Mouse (Mus musculus) spleen, postnatal 10 days (tissue): ENCODE data around the gene Gadd45b.

Experiments
- DNase-seq, 2 experiments: peaks; one replicate each; pipeline ENCODE4 v3.0.0; 2021 to 2022; ENCODE audit warnings: low spot score in 2 of 2

Gadd45b gene

DNA sequence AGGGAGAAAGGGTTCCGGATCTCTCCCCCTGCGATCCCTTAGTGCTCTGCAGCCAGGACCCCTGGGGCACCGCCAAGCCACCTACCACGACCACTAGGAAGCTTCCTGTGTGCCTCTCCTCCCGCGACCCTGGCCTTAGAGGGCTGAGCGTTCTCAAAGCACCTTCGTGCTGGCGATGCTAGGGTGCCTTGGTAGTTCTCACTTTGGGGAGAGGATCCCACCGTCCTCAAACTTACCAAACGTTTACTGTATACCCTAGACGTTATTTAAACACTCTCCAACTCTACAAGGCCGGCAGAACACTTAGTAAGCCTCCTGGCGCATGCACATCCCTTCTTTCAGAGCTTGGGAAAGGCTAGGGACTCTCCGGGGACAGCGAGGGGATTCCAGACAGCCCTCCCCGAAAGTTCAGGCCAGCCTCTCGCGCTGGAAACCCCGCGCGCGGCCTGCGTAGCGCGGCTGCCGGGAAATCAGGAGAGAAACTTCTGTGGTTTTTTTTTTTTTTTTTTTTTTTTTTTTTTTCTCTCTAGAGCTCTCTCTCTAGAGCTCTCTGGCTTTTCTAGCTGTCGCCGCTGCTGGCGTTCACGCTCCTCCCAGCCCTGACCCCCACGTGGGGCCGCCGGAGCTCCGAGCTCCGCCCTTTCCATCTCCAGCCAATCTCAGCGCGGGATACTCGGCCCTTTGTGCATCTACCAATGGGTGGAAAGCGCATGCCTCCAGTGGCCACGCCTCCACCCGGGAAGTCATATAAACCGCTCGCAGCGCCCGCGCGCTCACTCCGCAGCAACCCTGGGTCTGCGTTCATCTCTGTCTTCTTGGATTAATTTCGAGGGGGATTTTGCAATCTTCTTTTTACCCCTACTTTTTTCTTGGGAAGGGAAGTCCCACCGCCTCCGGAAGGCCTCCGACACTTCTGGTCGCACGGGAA, at the start of gene Gadd45b:
Gene Gadd45b (plus strand): TSS at position 775 of the 928 bp plus-strand sequence.
- peak; percentile 91 to 97 for DNase-seq

DNA sequence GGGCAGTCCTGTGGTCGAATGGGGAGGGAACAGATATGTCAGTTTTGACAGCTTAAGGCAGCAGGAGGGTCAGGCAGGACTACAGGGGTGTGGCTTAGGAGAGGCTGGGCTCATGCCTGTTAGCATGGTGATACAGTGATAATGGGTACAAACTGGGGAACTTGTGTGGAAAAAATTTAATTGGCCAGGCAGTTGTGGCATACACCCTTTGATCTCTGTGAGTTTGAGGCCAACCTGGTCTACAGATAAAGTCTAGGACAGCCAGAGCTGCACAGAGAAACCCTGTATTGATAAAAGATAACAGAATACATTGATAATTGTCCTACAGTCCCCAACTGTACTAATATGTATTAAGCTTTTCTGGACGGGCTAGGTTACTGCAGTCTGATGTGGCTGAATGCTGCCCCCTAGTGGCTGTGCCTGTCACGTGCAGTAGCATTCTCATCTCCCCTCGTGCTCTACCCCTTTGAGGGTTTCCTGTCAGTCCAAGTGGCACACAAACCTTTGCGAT, 49.7 kb upstream of the Gadd45b start:
- DNase-seq, result peak; percentile 82 to 90

DNA sequence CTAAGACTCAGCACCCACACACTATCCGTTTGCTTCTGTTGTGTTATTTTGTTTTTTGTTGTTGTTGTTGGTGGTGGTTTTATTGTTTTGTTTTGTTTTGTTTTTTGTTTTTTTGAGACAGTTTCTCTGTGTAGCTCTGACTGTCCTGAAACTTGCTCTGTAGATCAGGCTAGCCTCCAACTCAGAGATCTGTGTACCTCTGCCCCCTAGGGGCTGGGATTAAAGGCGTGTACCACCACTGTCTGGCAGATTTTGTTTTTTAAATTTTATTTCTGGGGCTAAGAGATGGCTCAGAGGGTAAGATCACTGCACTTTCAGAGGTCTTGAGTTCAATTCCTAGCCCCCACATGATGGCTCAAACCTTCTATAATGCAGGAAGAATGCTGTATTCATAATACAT, 49.0 kb upstream of the Gadd45b start:
- DNase-seq, result no peak

DNA sequence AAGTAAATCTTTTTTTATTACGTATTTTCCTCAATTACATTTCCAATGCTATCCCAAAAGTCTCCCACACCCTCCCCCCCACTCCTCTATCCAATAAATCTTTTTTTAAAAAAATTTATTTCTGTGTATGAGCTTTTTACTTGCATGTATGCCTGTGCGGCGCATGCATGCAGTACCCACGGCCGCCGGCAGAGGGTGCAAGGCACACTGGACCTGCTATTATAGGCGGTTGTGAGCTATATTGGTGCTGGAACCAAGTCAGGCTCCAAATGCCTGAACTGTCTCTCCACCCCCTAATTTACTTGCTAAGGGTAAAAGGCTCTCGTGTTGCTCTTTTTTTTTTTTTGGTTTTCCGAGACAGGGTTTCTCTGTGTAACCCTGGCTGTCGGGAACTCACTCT, 48.6 kb upstream of the Gadd45b start:
- peak; percentile 91 to 92 for DNase-seq

DNA sequence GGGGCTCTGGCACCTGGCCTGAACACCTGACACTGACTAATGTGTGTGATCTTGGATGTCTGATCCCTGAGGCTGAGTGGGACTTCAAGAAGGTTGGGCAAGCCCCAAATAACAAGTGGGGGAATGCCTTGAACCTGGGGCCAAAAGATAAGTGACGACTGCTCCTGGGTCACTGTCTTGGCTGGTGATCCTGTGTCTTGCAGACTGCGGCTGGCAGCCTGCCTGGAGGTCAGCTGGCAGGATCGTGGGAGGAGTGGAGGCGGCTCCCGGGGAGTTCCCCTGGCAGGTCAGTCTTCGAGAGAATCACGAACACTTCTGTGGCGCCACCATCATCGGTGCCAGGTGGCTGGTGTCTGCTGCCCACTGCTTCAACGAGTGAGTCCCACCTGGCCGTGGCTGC, 42.7 kb upstream of the Gadd45b start:
- no peak for DNase-seq

DNA sequence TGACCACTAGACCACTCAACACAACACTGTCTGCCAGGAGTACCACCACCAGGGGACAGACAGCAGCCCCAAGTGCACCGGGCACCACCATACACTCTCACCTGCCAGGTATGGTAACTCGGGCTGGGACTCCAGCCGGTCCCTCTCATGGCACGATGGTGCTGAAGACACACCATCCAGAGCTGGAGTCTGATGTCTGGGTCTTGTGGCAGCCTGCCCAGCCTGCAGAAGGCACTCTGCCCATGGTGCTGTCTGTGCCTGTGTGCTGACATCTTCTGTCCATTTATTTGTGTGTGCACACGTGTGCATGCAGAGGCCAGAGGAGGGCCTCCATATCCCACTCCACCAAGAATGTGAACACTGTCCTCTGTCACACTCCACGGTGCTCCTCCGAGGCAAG, 34.8 kb upstream of the Gadd45b start:
- DNase-seq, result no peak

DNA sequence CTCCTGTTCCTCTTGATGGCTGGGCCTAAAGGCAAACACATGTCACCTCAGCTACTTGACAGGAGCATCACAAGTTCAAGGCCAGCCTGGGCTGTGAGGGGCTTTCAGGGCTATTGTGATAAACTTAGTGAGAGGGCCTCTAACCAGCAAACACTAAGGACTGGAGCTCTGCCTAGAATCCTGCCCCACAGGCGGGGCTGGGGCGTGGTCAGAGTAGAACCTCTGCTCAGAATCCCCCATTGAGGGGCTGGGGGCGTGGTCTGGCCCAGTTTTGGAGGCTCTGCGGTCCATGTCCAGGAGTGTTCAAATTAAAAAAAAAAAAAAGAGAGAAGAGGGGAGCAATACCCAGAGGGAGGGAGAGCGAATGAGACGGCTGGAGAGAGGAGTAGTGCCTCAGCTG, 34.2 kb upstream of the Gadd45b start:
- no peak for DNase-seq

DNA sequence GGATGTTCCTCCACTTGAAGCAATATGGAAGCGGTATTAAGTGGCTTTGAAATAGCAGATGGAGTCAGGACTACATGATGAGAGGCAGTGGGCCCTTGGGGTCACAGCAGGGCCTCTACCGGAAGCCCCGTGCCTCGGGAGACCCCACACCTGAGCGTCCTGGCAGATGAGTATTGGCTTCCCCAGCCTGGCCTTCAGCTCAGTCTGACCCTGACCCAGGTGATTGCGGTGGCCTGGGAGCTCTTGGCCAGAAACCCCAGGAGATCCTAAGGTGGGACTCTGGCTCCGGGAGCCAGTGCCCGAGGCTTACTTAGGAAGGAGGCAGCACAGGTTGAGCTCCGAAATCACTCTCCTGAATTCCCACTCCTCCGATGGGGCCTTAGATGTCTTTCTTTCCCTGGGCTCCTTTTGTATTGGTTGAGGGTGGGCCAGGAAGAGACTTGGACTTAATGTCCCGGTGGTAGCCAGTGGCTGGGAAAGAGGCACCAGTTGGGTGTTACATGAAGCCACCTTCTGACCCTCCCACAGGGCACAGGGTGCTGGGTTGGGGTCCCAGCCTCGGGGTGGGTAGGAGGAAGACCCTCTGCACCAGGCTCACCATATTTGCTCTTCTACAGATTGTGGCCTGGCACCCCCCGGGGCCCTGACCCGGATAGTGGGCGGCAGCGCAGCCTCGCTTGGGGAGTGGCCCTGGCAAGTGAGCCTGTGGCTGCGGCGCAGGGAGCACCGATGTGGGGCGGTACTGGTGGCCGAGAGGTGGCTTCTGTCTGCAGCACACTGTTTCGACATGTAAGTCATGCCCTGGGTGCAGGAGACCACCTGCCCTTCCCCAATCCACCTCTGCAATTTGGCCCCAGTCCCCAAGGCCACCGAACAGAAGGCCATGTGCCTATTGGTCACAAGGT, 33.0 kb upstream of the Gadd45b start:
- no peak for DNase-seq

DNA sequence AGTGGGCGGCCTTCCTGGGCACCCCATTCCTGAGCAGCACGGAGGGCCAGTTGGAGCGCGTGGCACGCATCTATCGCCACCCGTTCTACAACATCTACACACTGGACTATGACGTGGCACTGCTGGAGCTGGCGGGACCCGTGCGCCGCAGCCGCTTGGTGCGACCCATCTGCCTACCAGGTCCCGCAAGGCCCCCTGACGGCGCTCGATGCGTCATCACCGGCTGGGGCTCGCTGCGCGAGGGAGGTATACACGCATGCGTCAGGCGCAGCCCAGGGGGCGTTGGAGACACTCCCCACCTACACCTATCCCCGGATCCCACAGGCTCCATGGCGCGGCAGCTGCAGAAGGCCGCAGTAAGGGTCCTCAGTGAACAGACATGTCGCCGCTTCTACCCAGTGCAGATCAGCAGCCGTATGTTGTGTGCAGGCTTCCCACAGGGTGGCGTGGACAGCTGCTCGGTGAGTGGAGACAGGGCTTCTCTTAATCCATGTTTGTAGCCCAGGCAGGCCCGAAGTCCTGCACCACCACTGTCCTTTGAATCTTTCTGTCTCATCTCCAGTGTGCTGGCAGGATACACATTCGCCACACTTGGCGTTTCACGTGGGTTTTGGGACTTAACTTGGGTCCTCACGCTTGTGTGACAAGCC, 31.9 kb upstream of the Gadd45b start:
- DNase-seq, result no peak

DNA sequence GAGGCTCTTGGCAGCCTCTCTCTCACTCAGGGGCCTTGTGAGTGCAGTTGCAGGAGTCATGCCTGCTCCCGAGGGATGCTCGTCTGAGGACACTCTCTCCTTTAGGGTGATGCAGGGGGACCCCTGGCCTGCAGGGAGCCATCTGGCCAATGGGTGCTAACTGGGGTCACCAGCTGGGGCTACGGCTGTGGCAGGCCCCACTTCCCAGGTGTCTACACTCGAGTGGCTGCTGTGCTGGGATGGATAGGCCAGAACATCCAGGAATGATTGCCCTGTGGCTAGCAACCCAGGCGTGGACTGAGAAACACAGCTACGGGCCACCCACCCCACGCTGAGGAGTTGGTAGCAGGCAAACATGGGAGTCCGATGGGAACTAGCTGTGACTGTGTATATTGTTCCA, 30.8 kb upstream of the Gadd45b start:
- no peak for DNase-seq

DNA sequence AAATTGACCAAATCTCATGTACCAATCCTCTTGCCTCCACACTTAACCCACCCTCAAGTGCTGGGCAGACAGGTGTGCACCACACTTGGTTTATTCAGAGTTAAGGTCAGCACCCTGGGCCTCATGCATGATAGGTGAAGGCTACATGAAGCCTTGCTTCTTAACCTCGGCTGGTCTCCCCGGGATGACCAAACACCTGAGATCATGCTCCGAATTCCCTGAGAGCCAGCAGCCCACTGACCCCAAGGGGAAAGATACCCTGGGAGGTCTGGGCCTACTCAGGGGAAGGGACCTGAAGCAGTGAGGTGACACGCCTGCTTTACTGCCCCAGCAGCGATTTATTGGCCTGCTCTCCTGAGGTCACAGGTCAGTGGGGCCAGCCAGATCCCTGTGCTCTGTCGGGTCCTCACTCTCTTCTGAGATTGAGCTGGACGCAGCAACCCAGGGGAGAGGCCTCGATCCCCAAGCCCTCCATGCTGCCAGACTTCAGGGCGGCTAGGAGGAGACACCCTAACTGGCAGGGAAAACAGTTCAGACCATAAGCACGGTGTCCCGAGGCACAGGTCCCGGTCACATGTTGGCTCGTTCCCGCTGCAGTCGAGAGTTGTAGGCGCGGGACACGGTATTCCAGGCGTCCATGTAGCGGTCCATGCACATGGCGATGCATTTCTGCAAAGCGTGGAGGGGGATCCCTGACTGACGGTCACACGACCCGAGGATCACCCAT, 30.1 kb upstream of the Gadd45b start:
- DNase-seq, result no peak

DNA sequence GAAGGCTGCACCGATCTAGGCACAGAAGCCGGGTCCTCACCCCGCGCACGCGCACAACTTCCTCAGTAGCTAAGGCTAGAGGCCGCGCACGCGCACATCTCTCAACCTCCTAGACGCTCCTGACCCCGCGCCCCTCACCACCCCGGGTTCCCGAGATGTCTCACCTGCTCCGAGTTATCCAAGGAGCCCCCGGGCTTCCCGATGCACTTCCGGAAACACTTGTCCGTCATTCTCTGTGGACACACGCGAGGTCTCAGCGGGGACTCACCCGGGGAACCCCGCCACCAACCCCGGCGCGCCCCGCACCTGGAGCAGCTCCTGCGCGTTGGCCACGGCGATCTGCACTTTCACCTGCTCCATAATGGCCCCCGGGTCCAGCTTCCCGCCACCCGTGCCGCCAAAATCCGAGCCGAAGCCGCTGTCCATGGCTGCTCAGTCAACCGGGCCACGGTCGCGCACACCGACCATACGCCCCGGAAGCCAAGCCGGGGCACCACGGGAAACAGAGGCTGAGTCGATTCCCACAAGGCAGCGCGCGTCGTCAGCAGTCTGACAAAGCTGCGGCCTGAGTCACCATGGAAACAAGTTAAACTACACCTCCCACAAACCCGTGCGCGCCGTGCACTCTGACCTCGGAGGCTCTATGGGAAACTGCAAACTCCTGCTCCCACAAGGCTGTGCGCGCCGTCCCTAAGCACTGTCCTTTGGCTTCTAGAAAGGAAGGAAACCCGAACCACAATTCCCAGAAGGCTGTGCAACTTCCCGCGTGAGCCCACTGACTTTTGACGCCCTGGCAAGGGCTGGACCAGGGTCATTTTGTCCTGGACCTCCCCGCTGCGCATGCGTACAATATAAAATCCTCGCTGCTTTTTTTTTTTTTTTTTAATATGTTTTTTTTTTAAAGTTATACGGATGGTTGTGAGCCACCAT, 29.3 kb upstream of the Gadd45b start, which contains the start of gene Timm13:
Gene Timm13 (minus strand): TSS at position 652 of the 930 bp plus-strand sequence.
- DNase-seq, result peak; percentile 85 to 97

DNA sequence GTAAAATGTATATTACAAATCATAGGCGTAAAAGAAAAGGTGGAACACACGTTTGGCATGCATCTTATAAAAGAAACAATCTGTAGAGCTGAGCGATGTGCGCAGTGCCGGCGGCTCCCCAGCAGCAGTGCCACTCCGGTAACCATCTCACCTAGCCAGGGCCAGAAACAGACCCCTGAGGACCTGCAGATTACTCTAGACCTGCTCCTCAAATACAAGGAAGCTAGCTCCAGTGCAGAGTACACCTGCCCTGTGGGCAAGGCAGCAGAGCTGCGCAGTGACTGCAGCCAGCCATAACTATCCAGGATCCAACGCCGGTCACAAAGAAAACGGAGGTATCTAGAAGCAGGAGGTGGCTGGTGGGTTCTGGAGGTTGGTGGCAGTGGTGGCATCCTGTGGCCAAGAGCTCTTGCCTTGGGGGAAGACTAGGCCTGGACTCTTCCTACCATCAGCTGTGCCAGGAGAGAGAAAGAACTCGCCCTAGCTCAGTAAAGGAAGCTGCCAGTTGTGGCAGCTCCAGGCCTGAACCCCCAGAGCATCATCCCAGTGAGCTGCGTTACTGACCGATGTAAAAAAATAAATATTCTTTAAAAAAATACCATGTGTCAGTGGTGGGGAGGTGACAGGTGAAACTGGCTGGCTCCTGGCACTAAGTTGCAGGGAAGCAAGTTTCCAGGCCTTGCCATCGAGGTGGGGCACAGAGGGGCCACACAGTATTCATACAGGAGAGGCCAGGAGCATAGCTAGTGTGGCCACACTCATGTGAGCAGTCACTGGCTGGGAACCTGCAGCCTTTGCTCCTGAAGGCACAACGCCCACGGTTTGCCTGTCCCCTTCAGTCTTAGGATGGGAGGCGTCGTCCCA, 28.2 kb upstream of the Gadd45b start:
- peak in 1 of 2 experiments; percentile 15 for DNase-seq

DNA sequence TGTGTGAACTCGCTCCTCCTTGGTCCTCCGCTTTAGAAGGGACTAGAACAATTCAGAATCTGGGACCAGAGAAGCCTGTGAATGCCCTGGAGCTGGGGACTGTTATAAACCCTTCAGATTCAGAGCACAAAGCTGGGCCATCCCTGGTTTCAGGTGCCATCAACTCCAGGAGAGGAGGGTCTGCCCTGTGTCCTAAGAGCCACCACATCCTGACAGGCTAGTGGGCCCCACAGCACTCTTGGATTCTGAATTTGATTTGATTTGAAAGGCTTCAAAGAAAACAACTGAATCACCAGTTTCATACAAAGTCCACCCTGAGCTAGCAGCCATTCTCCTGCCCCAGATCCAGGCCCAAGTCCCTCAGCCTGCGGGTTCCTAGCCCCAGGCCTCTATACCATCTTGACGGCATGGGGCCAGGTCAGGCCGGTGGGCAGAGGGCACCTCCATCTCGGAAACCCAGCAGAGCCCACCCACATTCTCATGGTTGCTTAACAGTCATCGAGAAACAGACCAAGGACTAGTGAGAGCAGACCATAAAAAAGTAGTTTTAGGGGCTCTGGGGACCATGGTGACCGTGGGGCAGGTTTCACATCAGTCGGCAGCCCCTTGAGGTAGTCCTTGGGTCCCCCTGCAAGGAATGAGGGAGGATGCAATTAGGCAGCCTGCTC, 27.5 kb upstream of the Gadd45b start:
- DNase-seq, result peak in 1 of 2 experiments; percentile 10

DNA sequence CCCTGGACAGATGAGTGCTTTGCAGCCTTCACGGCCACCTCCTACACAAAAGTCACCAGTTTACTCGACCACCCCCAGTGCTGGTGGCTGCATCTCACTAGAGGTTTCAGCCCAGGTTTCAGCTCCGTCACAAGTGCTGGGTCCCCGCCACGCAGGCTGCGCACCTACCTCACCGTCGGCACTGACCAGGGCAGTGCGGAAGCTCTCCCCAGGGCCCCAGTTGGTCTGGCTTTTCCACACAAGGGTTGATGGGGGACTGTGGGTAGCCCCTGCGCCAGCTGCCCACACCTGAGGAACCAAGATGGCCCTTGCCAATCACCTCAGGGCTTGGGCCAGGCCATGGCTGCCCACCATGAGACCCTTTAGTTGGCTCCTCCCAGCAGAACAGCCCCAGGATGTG, 26.6 kb upstream of the Gadd45b start:
- DNase-seq, result peak in 1 of 2 experiments; percentile 13

DNA sequence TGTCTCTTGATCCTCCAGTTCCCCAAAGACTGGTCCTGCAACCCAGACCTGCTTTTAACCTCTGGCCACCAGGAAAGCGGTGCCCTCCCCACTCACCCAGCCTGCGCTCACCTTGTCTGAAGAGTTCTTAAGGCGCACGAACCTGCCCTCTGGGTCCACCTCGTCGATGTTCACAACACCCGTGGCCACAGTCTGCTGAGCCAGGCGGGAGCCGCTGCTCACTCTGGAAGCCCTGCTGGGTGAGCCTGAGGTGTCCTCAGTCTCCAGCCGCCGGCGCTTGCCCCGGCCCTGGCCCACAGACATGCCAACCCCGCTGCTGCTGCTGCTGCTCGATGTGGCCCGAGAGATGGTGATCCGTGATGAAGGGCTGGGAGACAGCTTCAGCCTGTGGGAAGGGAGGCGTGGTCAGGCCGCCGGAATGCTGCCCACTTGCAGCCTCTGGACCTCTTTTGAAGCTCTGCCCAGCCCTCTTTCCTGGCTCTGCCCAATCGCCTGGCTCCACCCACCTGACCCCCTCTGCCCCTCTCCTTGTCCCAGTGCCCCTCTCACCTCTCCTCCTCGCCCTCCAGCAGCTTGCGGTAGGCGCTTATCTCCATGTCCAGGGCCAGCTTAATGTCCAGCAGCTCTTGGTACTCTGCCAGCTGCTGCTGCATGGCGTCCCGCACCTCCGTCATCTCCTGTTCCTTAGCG, 25.7 kb upstream of the Gadd45b start:
- peak in 1 of 2 experiments; percentile 16 for DNase-seq

DNA sequence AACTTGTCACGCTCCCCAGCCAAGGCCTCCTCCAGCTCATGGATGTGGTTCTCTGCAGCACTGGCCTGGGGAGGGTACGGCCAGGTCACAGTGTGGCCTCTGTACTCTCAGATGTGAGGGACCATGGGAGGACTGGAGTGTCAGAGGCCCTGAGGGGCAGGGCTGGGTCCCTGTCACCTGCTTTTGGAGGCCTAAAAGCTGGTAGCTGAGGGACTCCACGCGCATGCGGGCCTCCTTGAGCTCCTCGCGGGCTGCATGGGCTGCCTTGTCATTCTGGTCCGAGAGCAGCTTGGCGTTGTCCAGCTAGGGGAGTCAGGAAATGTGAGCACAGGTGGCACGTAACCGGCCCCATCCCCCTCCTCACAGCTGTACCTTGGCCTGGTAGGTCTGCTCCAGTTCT, 25.2 kb upstream of the Gadd45b start:
- DNase-seq, result peak in 1 of 2 experiments; percentile 15
